In genomic region chr19:40437651-40438068, GRCm38 (mm10) we compare ENCODE assay signal across 10 mouse cellular contexts.
DNase-seq lines count a peak whose midpoint lies in the region; ATAC-seq lines count a peak whose summit lies in the region.
"Had no signal": no experiment of that assay in that cellular context is flagged by ENCODE, and none has a peak within 500 bp of the region (broad histone marks: within the 10 kb centered on the region; RNA-seq: fewer than 3 reads in every experiment).

No protein-coding gene starts in this region.

- no peaks in the 10 kb centered on the region for H3K9me3 ChIP-seq in forebrain, embryonic 15.5 days
- H3K9me3 ChIP-seq in intestine, embryonic 16.5 days (ENCODE audit: control insufficient read depth, low read length): no peaks in the 10 kb centered on the region
- H3K9me3 ChIP-seq in lung, embryonic 16.5 days (ENCODE audit: control insufficient read depth, low read length): no peaks in the 10 kb centered on the region
- H3K9me3 ChIP-seq: embryonic facial prominence, embryonic 12.5 days; neural tube, embryonic 12.5 days had no signal

- H3K4me2 ChIP-seq in forebrain, embryonic 15.5 days (replicated peaks): no peak overlapping the region
- no peak overlapping the region for H3K4me2 ChIP-seq in intestine, embryonic 16.5 days (ENCODE audit: low read depth, low read length)
- H3K4me2 ChIP-seq in lung, embryonic 16.5 days (ENCODE audit: low read depth, low read length): no peak overlapping the region
- H3K4me2 ChIP-seq: embryonic facial prominence, embryonic 12.5 days; neural tube, embryonic 12.5 days had no signal

- H3K4me1 ChIP-seq in forebrain, embryonic 15.5 days: peaks cover 50% of the 10 kb centered on the region
- peaks cover 12% of the 10 kb centered on the region for H3K4me1 ChIP-seq in intestine, embryonic 16.5 days (ENCODE audit: control insufficient read depth, insufficient read depth, low read length)
- H3K4me1 ChIP-seq in lung, embryonic 16.5 days (replicated peaks; ENCODE audit: control insufficient read depth, insufficient read depth, low read length): peaks cover 22% of the 10 kb centered on the region

- H3K9ac ChIP-seq in forebrain, embryonic 15.5 days (replicated peaks): no peak overlapping the region
- no peak overlapping the region for H3K9ac ChIP-seq in intestine, embryonic 16.5 days (ENCODE audit: low read depth, low read length)
- H3K9ac ChIP-seq in lung, embryonic 16.5 days (ENCODE audit: low read length): no peak overlapping the region
- H3K9ac ChIP-seq: embryonic facial prominence, embryonic 12.5 days; neural tube, embryonic 12.5 days had no signal

- H3K27ac ChIP-seq in forebrain, embryonic 15.5 days (replicated peaks): peak overlapping the region; percentile 49
- H3K27ac ChIP-seq in intestine, embryonic 16.5 days (ENCODE audit: low read length): peak overlapping the region; percentile 27
- H3K27ac ChIP-seq in lung, embryonic 16.5 days (ENCODE audit: low read length): peak overlapping the region; percentile 76
- H3K27ac ChIP-seq: embryonic facial prominence, embryonic 12.5 days; neural tube, embryonic 12.5 days had no signal

- H3K36me3 ChIP-seq in forebrain, embryonic 15.5 days: no peaks in the 10 kb centered on the region
- H3K36me3 ChIP-seq in intestine, embryonic 16.5 days (ENCODE audit: control insufficient read depth, insufficient read depth, low read length): no peaks in the 10 kb centered on the region
- no peaks in the 10 kb centered on the region for H3K36me3 ChIP-seq in lung, embryonic 16.5 days (ENCODE audit: control insufficient read depth, insufficient read depth, low read length)
- H3K36me3 ChIP-seq: embryonic facial prominence, embryonic 12.5 days; neural tube, embryonic 12.5 days had no signal

- peak; percentile 70 for DNase-seq in gastrocnemius, adult 18-20 months (ENCODE audit: low spot score)
- no peak for DNase-seq in gastrocnemius, postnatal 4 days (ENCODE audit: low spot score in 2 of 2)
- no peak for DNase-seq in left cerebral cortex, adult 8-10 months (ENCODE audit: low spot score in 2 of 2)
- no peak for DNase-seq in ovary, adult 18-20 months (ENCODE audit: low spot score)
- DNase-seq in right cerebral cortex, postnatal 10 days (ENCODE audit: low spot score in 2 of 2): no peak

- H3K4me3 ChIP-seq in forebrain, embryonic 15.5 days: no peak overlapping the region
- H3K4me3 ChIP-seq in intestine, embryonic 16.5 days (ENCODE audit: low read length): no peak overlapping the region
- no peak overlapping the region for H3K4me3 ChIP-seq in lung, embryonic 16.5 days (ENCODE audit: low read length)
- H3K4me3 ChIP-seq: embryonic facial prominence, embryonic 12.5 days; neural tube, embryonic 12.5 days had no signal

- no peak for ATAC-seq in forebrain, embryonic 15.5 days (replicated peaks)
- peak; percentile 54; the same call in 1 of the 2 replicates for ATAC-seq in intestine, embryonic 16.5 days
- peak; percentile 34 for ATAC-seq in lung, embryonic 16.5 days (ENCODE audit: low read depth)

- H3K27me3 ChIP-seq in forebrain, embryonic 15.5 days: no peaks in the 10 kb centered on the region
- H3K27me3 ChIP-seq in intestine, embryonic 16.5 days (replicated peaks; ENCODE audit: control insufficient read depth, insufficient read depth, low read length): no peaks in the 10 kb centered on the region
- H3K27me3 ChIP-seq in lung, embryonic 16.5 days (ENCODE audit: control insufficient read depth, insufficient read depth, low read depth, low read length): no peaks in the 10 kb centered on the region
- H3K27me3 ChIP-seq: embryonic facial prominence, embryonic 12.5 days; neural tube, embryonic 12.5 days had no signal

- WGBS in forebrain, embryonic 15.5 days: 56% methylated on average over 9 of the region's 9 CpGs
- 31% methylated on average over 9 of the region's 9 CpGs for WGBS in intestine, embryonic 16.5 days
- 31% methylated on average over 9 of the region's 9 CpGs for WGBS in lung, embryonic 16.5 days
